Mouse (Mus musculus) c-Kit-positive CD71-negative TER-119-negative erythroid progenitor cells, embryonic 14.5 days (primary cell): ENCODE measurements around the gene Foxp1.

Experiments used
- DNase-seq: peaks from one replicate; pipeline ENCODE4 v3.0.0-alpha.2; 2013; ENCODE audit warnings: low read depth

Gene Foxp1

DNA sequence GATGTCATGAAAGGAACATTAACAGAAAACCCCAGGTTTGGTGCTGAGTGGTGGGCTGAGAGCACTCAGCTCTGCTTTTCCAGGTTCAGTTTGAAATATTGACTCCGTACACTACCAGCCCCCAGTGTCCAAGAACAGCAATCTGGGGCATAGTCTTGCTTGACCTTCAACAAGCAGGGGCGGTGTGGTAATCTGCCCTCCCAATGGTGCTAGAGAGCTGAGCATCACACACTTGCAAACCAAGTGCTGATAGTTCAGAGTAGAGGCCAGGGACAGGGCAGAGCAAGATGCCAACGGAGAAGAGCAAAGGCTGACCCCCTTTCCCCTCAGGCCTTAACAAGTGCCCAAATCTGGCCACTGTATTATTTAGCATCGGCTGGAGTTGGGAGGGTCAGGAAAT lies 575.8 kb downstream of the Foxp1 start:
- DNase-seq = no peak

DNA sequence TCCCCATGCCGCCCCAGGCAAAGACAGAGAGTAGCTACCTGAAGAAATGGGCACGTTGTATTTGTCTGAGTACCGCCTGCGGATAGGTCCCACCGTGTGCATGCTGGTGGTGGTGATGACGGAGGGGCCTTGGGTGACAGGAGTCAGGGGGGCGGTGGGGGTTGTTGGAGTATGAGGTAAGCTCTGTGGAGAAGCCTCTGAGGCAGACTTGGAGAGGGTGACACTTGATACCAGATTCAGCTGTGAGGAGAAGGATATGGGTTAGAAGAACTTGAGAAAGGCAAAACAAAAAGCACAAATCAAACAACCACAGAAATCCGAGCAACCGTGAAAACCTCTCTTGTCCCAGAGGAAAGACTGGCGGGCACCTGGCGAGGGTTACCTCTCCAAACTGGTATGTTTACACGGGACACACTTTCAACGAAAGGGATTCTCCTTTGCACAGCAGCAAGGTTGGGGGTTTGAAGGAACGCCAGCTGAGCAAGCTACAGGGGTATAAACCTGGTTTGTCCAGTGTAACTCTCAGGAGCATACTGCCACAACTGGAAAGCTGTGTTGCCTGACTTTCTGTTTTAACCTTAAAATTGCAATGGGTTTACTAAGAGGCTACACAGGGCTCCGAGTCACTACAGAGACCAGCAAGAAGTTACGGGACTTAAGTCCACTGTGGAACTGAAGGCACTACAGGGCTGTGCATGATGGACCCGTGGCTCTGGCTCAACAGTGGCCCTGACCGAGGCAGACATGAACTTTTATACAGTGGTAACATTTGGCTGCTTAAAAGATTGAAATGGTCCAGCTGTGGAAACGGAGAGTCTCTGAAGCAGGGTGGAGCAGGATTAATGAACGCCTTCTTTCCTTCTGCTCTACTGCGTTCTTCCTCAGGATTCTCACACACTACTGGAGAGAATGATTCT lies 576.8 kb downstream of the Foxp1 start:
- no peak for DNase-seq

DNA sequence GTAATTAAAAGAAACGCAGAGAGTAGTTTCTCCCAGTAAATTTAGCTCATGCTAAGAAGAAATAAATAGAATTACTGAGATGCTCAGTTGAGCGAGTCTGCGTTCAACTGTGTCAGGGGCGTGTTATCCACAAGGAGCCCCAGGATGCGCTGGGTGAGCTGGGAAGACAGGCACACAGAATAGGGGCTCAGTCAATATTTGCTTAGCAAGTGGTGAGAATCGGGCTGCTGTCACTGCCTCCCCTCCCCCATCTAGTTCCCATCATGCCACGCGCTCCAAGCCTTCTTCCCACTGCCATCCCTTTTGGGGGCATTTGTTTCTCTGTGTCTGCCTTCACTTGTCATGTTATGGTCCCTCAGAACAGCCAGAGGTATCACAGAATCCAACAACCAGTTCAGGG lies 584.2 kb downstream of the Foxp1 start:
- no peak for DNase-seq

DNA sequence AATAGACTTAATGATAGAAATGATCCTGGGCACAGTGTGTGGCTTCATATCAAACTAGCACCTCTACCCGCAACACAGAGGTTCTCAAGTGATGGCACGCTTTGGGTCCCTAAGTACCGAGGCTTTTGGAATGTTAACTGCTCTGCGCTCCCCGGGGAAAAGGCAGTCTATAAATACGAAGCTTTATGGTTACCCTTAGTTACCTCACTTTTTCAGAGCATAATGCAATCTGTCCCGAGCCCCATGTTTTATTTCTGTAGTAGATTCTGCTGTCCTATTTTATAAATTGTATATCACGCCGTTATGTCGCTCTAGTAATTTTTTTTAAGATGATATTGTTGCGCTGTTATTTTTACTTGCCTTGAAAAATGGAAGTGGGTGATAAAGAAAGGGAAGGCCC lies 585.0 kb downstream of the Foxp1 start:
- DNase-seq = no peak

DNA sequence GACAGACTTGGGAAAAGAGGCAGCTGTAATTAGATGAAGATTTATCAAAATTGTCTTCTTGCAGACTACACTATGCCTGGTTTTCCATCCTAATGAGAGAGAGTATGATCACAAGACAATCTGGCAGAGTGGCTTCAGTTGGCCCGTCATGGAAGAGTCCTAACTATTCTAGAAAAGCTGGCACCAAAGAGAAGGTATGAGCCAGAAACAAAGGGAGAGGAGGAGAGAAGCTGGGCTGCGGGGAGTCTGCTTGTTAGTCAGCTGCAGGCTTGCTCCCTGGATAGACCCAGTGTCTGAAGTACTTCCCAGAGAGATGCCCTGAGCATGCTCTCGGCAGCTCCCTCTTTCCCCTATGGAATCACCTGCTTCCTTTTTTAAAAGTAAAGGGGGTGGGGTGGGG lies 586.1 kb downstream of the Foxp1 start:
- DNase-seq = no peak

DNA sequence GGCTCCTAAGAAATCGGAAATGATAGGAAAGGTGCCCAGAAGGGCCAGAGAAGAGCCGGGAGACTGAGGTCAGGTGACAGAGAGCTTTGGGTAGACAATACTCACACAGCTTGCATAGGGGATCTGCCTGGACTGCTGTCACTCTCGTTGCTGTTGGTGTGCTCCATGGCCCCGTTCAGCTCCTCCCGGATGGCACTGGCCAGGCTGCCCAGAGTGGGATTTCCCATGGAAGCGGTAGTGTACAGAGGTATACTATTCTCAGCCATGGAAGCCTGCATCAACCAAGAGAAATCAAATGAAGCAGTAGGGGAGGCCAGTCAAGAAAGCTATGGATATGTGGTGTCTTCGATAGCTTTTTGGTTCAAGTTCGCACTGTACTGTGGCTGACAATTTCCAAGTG lies 587.4 kb downstream of the Foxp1 start:
- no peak for DNase-seq

DNA sequence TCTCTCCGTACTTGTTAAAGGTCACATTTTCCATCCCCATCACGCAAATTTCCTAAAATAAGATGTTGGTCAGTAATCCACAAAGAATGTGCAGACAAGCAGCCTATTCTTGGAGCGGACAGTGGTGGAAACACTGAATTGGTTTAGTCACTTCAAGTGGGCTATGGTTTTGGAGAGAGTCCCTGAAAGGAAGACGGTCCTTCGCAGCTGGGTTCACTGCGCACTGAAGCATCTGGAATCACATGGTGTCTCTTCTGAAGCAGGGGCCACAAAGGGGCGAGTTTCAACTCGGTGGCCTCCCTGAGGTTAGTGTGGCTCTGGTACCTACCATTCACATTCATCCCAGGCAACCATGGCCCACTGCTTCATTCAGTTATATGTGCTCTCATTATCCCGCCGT lies 588.1 kb downstream of the Foxp1 start:
- DNase-seq = no peak

DNA sequence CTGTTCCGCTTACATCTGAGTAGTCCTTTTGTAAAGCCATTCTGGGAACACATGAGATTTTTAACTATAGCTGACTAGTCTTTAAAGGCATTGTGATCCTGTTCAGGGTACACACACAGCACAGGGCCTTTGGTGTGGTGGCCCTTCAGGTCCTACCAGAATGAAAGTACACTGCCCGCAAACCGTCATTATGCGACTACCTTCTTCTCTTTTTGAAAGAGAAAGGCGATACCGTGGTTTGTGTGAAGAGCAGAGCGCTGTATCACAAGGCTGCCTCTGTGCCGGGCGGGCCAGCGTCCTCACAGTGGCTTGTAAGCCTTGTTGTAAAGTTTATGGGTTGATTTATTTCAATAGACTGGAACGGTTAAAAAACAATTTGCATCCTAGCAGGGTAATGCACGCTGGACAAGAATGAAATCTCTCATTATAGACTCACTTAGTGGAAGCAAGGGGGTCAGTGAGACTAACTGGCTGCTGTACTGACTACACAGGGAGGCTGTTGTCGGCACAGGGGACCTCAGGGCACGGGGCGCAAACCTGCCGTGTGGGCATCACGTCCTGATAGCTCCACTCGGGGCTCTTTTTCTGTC lies 589.3 kb downstream of the Foxp1 start:
- no peak for DNase-seq

DNA sequence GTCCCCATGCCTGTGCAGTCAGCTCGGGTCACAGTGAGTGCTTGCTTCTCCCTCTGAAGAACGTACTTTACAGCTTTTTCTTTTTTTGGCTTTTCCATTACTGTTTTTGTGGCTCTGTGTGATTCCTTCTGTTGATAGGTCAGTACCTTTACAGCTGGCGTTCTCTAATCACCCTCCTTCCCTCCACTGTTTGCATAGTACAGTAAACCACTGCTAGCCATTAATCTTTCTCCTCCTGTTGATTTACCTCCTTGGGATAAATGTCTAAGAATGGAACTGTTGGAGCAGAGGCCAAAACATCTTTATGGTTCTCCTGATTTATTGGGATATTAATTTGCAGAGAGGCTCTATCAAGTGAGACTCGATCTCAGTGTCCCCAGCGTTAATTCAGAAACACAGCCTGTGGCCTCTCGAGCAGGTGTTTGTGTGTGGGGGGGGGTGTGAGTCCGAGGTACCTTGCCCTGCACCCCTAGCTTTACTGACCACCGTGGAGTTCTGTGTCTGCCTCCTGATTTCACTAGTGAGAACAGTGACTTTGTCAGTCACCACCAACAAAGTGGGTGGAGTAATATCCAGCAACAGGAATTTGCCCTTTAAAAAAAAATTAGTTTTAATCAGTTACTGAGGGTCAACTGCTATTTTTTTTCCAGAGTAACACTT lies 590.5 kb downstream of the Foxp1 start:
- DNase-seq = no peak

DNA sequence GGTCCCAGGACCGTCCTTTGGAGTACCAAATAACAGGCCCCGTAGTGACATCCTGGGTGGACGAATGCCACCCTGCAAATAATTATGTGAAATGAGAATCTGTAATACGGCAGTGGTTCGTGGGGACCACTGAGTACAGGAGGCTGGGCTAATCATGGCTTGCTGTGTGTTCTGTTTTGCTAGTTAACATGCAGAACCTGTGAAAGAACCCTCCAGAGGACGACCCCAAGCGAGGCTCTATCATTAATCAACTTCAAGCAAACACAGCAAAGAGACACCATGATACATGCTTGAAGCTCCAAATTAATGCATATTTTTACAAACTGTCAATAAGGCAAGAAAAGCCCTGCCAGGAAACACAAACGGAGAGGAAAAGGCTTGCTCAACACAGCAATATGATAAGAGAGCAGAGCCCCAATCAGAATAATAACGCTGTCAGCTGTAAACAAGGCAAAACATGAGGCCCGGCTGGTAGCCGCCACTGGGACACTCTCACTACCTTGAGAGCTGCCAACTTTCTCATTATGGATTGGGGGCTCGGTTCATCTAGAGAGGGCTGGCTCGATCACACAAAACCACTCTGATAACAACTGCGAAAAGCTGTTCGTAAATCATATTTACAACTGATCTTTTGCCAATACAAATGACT lies 591.7 kb downstream of the Foxp1 start:
- no peak for DNase-seq

DNA sequence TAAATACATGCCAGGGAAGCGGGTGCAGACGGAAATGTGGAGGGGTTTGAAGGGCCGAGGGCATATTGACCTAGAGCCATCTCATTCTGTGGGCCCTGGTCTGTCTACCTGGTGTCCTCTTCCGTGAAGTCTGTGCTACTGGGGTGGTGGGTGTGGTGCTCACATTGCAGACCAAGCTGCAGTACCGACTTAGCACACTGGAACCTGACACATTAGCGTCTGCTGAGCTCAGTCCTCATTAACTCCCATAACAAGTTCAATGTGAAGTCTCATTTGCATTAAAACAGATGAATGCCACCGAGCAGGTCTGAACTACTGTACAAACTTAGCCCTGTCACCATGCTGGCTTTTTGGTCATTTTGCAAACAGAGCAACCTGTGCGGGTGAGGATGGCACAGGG lies 594.2 kb downstream of the Foxp1 start:
- DNase-seq = no peak

DNA sequence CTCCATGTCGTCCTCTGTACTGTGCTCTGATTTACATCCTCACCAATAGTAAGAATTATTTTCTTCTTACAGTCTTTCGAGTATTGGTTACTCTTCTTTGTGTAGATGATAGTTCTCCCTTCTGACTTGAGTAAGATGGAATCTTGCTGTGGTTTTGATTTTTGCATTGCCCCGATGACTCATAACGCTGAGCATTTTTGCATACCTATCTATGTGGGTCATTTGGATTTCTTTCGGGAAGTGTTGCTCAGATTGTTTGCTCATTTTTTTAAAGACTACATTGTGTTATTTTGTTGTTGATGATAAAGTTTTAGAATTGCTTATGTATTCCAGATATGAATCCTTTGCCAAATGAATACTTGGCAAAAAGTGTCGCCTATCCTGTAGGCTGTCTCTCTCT lies 621.3 kb downstream of the Foxp1 start:
- no peak for DNase-seq

DNA sequence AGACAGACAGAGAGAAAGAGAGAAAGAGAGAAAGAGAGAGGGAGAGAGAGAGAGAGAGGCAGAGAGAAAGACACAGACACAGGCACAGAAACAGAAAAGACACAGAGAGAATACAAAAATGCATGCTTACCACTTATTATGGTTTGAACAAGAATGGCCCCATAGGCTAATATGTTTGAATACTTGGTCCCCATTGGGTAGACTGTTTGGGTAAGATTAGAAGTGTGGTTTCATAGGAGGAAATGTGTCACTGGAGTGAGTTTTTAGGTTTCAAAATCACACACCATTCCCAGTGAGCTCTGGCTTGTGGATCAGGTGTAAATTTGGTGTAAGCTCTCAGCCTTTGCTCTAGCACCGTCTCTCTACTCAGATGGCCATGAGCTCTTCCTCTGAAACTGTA lies 644.3 kb downstream of the Foxp1 start:
- no peak for DNase-seq

DNA sequence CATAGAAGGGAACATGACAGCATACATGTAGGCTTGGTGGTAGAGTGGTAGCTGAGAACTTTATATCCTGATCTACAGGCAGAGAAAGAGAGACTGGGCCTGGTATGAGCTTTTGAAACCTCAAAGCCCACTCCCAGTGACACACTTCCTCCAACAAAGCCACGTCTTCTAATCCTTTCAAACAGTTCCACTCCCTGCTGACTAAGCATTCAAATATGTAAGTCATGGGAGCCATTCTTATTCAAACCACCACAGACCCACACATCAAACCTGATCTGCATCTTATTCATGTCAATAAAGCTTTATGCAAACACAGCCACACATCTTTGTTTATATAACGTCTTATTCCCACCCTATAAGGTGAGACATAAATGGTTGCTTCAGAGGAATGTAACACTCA lies 646.1 kb downstream of the Foxp1 start:
- DNase-seq = no peak
